Mouse (Mus musculus) forebrain, embryonic 11.5 days (tissue): ENCODE measurements around the gene Sema3g. TPM values are rescaled to one million over a fixed set of nuclear protein-coding genes. Genes with fewer than 3 reads are reported as not detected.
A peak's percentile ranks its signal among the peaks of the same experiment; 100 is the strongest.

Experiments
- ATAC-seq: fragments of 200-750 bp; cut with Nextera tagmentation; replicated peaks from 2 replicates; pipeline ENCODE4 v1.8.0; 2017; ENCODE audit warnings: moderate TSS enrichment; ENCODE audit not compliant: low FRiP score
- DNase-seq: peaks from one replicate; pipeline ENCODE4 v3.0.0-alpha.2; 2017; ENCODE audit warnings: low spot score
- H3K27ac ChIP-seq: fragments of 300-500 bp; sonication (generic); 2 replicates; pipeline ENCODE4 v1.5.1; 2014; ENCODE audit warnings: low read depth, low read length
- H3K27me3 ChIP-seq: fragments of 300-500 bp; sonication (generic); 2 replicates; pipeline ENCODE4 v1.6.1; 2014; ENCODE audit warnings: mild to moderate bottlenecking, low read length, mixed read lengths; ENCODE audit not compliant: control insufficient read depth, insufficient read depth
- H3K36me3 ChIP-seq: fragments of 300-500 bp; sonication (generic); 2 replicates; pipeline ENCODE4 v1.6.1; 2014; ENCODE audit warnings: mild to moderate bottlenecking, low read length, moderate library complexity, mixed read lengths; ENCODE audit not compliant: control insufficient read depth, insufficient read depth
- H3K4me1 ChIP-seq: fragments of 300-500 bp; sonication (generic); replicated peaks from 2 replicates; pipeline ENCODE4 v1.6.1; 2014; ENCODE audit warnings: low read length, mixed read lengths; ENCODE audit not compliant: control insufficient read depth, insufficient read depth
- H3K4me2 ChIP-seq: fragments of 300-500 bp; sonication (generic); 2 replicates; pipeline ENCODE4 v1.6.1; 2014; ENCODE audit warnings: low read depth, mild to moderate bottlenecking, low read length, moderate library complexity, mixed read lengths; ENCODE audit not compliant: severe bottlenecking
- H3K4me3 ChIP-seq: fragments of 300-500 bp; sonication (generic); 2 replicates; pipeline ENCODE4 v1.5.1; 2014; ENCODE audit warnings: low read depth, low read length
- H3K9ac ChIP-seq: fragments of 300-500 bp; sonication (generic); 2 replicates; pipeline ENCODE4 v1.6.1; 2014; ENCODE audit warnings: low read length
- H3K9me3 ChIP-seq: fragments of 300-500 bp; sonication (generic); 2 replicates; pipeline ENCODE4 v1.6.1; 2016; ENCODE audit warnings: low read length, mixed read lengths; ENCODE audit not compliant: control insufficient read depth
- WGBS: fragments of 180-500 bp; shearing (Covaris S2); extraction: QIAGEN DNeasy Blood & Tissue Kit; methylation state at CpG from one replicate; pipeline ENCODE4 v1.1.7; 2014; 5-methylcytosine and 5-hydroxymethylcytosine counted together
- polyA plus RNA-seq: library from polyadenylated mRNA; unstranded; fragments of >200 nt; fragmentation: Nextera tagmentation; extraction: Ambion mirVana; gene quantifications from 2 replicates; pipeline ENCODE4 v1.2.1, GENCODE M21; 2014

The Sema3g gene
- polyA plus RNA-seq, 1 experiment from 2014 or later = 0.16 TPM

- H3K9me3 ChIP-seq = no peaks in the 10 kb centered on the region
- no peaks in the 10 kb centered on the region for H3K27me3 ChIP-seq
- peaks cover 6% of the 10 kb centered on the region; the same call in 1 of the 2 replicates for H3K4me1 ChIP-seq
- no peak overlapping the region for H3K4me2 ChIP-seq
- no peaks in the 10 kb centered on the region for H3K36me3 ChIP-seq
- WGBS = 90% methylated on average over 6 of the region's 6 CpGs
- DNase-seq (no peak), ATAC-seq (no peak)
- H3K27ac ChIP-seq = no peak overlapping the region
- H3K9ac ChIP-seq = no peak overlapping the region
- H3K4me3 ChIP-seq = no peak overlapping the region
Observed at GRCm38 (mm10) chr14:31248396-31248795, 30.7 kb downstream of the Sema3g start.

GRCm38 (mm10) chr14:31250222-31251083 lies 32.8 kb downstream of the Sema3g start:
- 23% methylated on average over 38 of the region's 38 CpGs for WGBS
- peak; percentile 6 for ATAC-seq

GRCm38 (mm10) chr14:31251084-31251604 lies 33.5 kb downstream of the Sema3g start, which contains the start of the genes Phf7 and Bap1:
TSS of gene Phf7 (minus strand) at chr14:31251317.
TSS of gene Bap1 (plus strand) at chr14:31251450.
- no peaks in the 10 kb centered on the region for H3K27me3 ChIP-seq
- H3K4me1 ChIP-seq = peaks cover 6% of the 10 kb centered on the region; the same call in 1 of the 2 replicates
- under 1% methylated on average over 73 of the region's 75 CpGs for WGBS
- H3K27ac ChIP-seq = peak within 1 kb of the TSS; percentile 75; the same call in 1 of the 2 replicates
- H3K36me3 ChIP-seq = peaks cover 6% of the 10 kb centered on the region; the same call in 1 of the 2 replicates
- H3K4me3 ChIP-seq = peak within 1 kb of the TSS; percentile 80
- peak; percentile 99 for DNase-seq
- H3K4me2 ChIP-seq = peak within 1 kb of the TSS; percentile 89
- peak within 1 kb of the TSS; percentile 96 for H3K9ac ChIP-seq
- no peaks in the 10 kb centered on the region for H3K9me3 ChIP-seq
- peak; percentile 93 for ATAC-seq

More at GRCm38 (mm10) chr14:31250222-31251083, 32.8 kb downstream of the Sema3g start:
- no peaks in the 10 kb centered on the region for H3K9me3 ChIP-seq
- peak overlapping the region; percentile 89 for H3K4me2 ChIP-seq
- H3K9ac ChIP-seq = peak overlapping the region; percentile 79
- peak overlapping the region; percentile 80 for H3K4me3 ChIP-seq
- H3K36me3 ChIP-seq = peaks cover 6% of the 10 kb centered on the region; the same call in 1 of the 2 replicates
- H3K27ac ChIP-seq = peak overlapping the region; percentile 75; the same call in 1 of the 2 replicates
- no peaks in the 10 kb centered on the region for H3K27me3 ChIP-seq
- DNase-seq = no peak
- peaks cover 6% of the 10 kb centered on the region; the same call in 1 of the 2 replicates for H3K4me1 ChIP-seq

- Histone ChIP-seq H3K36me3 (peaks cover 11% of the 10 kb centered on the region; the same call in 1 of the 2 replicates), H3K4me1 (peaks cover 6% of the 10 kb centered on the region; the same call in 1 of the 2 replicates), H3K4me2 (peak overlapping the region; percentile 89), H3K9ac (peak overlapping the region; percentile 96), H3K9me3 (no peaks in the 10 kb centered on the region), H3K4me3 (peak overlapping the region; percentile 80), H3K27ac (no peak overlapping the region), H3K27me3 (no peaks in the 10 kb centered on the region)
- under 1% methylated on average over 18 of the region's 18 CpGs for whole genome bisulfite sequencing
- no peak for DNase-seq
- no peak for ATAC-seq
Observed at GRCm38 (mm10) chr14:31251626-31252025, 34.0 kb downstream of the Sema3g start.

- WGBS = 91% methylated on average over 5 of the region's 5 CpGs
- Histone ChIP-seq H3K4me1 (peaks cover 6% of the 10 kb centered on the region; the same call in 1 of the 2 replicates), H3K9me3 (no peaks in the 10 kb centered on the region), H3K27ac (no peak overlapping the region), H3K4me2 (peak overlapping the region; percentile 89), H3K4me3 (peak overlapping the region; percentile 80), H3K36me3 (peaks cover 15% of the 10 kb centered on the region), H3K27me3 (no peaks in the 10 kb centered on the region), H3K9ac (peak overlapping the region; percentile 96)
- no peak for ATAC-seq
- no peak for DNase-seq
Observed at GRCm38 (mm10) chr14:31252091-31252490, 34.4 kb downstream of the Sema3g start.

GRCm38 (mm10) chr14:31258476-31259050 lies 40.9 kb downstream of the Sema3g start:
- Histone ChIP-seq H3K4me1 (no peaks in the 10 kb centered on the region), H3K36me3 (peaks cover 29% of the 10 kb centered on the region), H3K4me2 (no peak overlapping the region), H3K9ac (no peak overlapping the region), H3K9me3 (no peaks in the 10 kb centered on the region), H3K27me3 (no peaks in the 10 kb centered on the region), H3K4me3 (no peak overlapping the region), H3K27ac (no peak overlapping the region)
- no peak for ATAC-seq
- 95% methylated on average over 14 of the region's 14 CpGs for WGBS
- DNase-seq = no peak

GRCm38 (mm10) chr14:31260374-31260773 lies 42.7 kb downstream of the Sema3g start:
- Histone ChIP-seq H3K27me3 (no peaks in the 10 kb centered on the region), H3K36me3 (peaks cover 24% of the 10 kb centered on the region), H3K27ac (no peak overlapping the region), H3K4me3 (no peak overlapping the region), H3K4me2 (no peak overlapping the region), H3K9ac (no peak overlapping the region), H3K4me1 (no peaks in the 10 kb centered on the region), H3K9me3 (no peaks in the 10 kb centered on the region)
- ATAC-seq (no peak), DNase-seq (no peak)
- 91% methylated on average over 4 of the region's 4 CpGs for WGBS

- Histone ChIP-seq H3K36me3 (peaks cover 24% of the 10 kb centered on the region), H3K27me3 (no peaks in the 10 kb centered on the region), H3K4me3 (no peak overlapping the region), H3K27ac (no peak overlapping the region), H3K9ac (no peak overlapping the region), H3K4me2 (no peak overlapping the region), H3K9me3 (no peaks in the 10 kb centered on the region), H3K4me1 (no peaks in the 10 kb centered on the region)
- DNase-seq (no peak), ATAC-seq (no peak)
- 94% methylated on average over 9 of the region's 9 CpGs for WGBS
Observed at GRCm38 (mm10) chr14:31260932-31261331, 43.3 kb downstream of the Sema3g start.
